Mouse (Mus musculus): Measurements from ENCODE around the gene Cep295. TPM values are rescaled to one million over a fixed set of nuclear protein-coding genes. Genes with fewer than 3 reads are reported as not detected.
"Not testable (repeated sequence)": the region's sequence is repeated elsewhere in the genome, so short reads cannot be mapped to it uniquely, and the experiment has no call there.

Gene Cep295
- 10 to 100 TPM; 12.2 to 19.4 (median 14.2) TPM for total RNA-seq (2022)

- DNase-seq, result peak; percentile 92
These were observed at the start of gene Cep295 for GRCm38 (mm10) chr9:15357484-15358275. Gene Cep295 (minus strand): TSS chr9:15357788.

GRCm38 (mm10) chr9:15397591-15397990, 40.0 kb upstream of the Cep295 start:
- DNase-seq, result no peak

- DNase-seq, result no peak
These were observed 37.9 kb upstream of the Cep295 start for GRCm38 (mm10) chr9:15395353-15395942.

- no peak for DNase-seq
These were observed 29.6 kb upstream of the Cep295 start for GRCm38 (mm10) chr9:15387075-15387643.

- no peak for DNase-seq
These were observed 26.7 kb upstream of the Cep295 start for GRCm38 (mm10) chr9:15384266-15384665.

- DNase-seq, result no peak
These were observed 8.7 kb upstream of the Cep295 start for GRCm38 (mm10) chr9:15366260-15366659.

- DNase-seq, result no peak
These were observed 8.3 kb upstream of the Cep295 start for GRCm38 (mm10) chr9:15365856-15366255.

- DNase-seq, result no peak
These were observed 7.3 kb upstream of the Cep295 start for GRCm38 (mm10) chr9:15364843-15365242.

- no peak for DNase-seq
These were observed 588 bp downstream of the Cep295 start for GRCm38 (mm10) chr9:15356916-15357483.

GRCm38 (mm10) chr9:15349925-15350324, 7.7 kb downstream of the Cep295 start:
- no peak for DNase-seq

- no peak for DNase-seq
These were observed 19.8 kb downstream of the Cep295 start for GRCm38 (mm10) chr9:15337776-15338175.

- no peak for DNase-seq
These were observed 39.3 kb downstream of the Cep295 start for GRCm38 (mm10) chr9:15318170-15318742.

GRCm38 (mm10) chr9:15317223-15318169, 40.1 kb downstream of the Cep295 start:
- DNase-seq, result no peak

GRCm38 (mm10) chr9:15316296-15316695, 41.3 kb downstream of the Cep295 start:
- DNase-seq, result not testable (repeated sequence)

GRCm38 (mm10) chr9:15314619-15315018, 43.0 kb downstream of the Cep295 start:
- no peak for DNase-seq

GRCm38 (mm10) chr9:15313633-15314032, 44.0 kb downstream of the Cep295 start:
- no peak for DNase-seq

GRCm38 (mm10) chr9:15312054-15312735, 45.4 kb downstream of the Cep295 start:
- DNase-seq, result no peak

GRCm38 (mm10) chr9:15310179-15310578, 47.4 kb downstream of the Cep295 start:
- no peak for DNase-seq

GRCm38 (mm10) chr9:15309425-15309824, 48.2 kb downstream of the Cep295 start:
- no peak for DNase-seq

GRCm38 (mm10) chr9:15308254-15308653, 49.3 kb downstream of the Cep295 start:
- no peak for DNase-seq

- no peak for DNase-seq
These were observed 50.3 kb downstream of the Cep295 start for GRCm38 (mm10) chr9:15307257-15307656.

All from adrenal gland, adult 8-10 months (tissue).